Mouse (Mus musculus): Measurements from ENCODE around the gene Ctnnbip1.

GRCm38 (mm10) chr4:149485825-149486206 is 32.2 kb upstream of the Ctnnbip1 start:
- no peak for TF ChIP-seq HCFC1 (IDR thresholded peaks at IDR 0.05; ENCODE audit: borderline replicate concordance, insufficient read depth, low read length)
- no peak for TF ChIP-seq MAFK (IDR thresholded peaks at IDR 0.05; ENCODE audit: insufficient read depth, low read depth, low read length)
- no peak for TF ChIP-seq ZC3H11A (IDR thresholded peaks at IDR 0.05; ENCODE audit: borderline replicate concordance, low read depth, low read length)
- TF ChIP-seq CHD2 (IDR thresholded peaks at IDR 0.05; ENCODE audit: low read depth, low read length), result no peak
